Mouse (Mus musculus): Measurements from ENCODE around the gene Otx1. TPM values are rescaled to one million over a fixed set of nuclear protein-coding genes. Genes with fewer than 3 reads are reported as not detected.

The Otx1 gene
- polyA plus RNA-seq, 1 experiment: not detected

DNA sequence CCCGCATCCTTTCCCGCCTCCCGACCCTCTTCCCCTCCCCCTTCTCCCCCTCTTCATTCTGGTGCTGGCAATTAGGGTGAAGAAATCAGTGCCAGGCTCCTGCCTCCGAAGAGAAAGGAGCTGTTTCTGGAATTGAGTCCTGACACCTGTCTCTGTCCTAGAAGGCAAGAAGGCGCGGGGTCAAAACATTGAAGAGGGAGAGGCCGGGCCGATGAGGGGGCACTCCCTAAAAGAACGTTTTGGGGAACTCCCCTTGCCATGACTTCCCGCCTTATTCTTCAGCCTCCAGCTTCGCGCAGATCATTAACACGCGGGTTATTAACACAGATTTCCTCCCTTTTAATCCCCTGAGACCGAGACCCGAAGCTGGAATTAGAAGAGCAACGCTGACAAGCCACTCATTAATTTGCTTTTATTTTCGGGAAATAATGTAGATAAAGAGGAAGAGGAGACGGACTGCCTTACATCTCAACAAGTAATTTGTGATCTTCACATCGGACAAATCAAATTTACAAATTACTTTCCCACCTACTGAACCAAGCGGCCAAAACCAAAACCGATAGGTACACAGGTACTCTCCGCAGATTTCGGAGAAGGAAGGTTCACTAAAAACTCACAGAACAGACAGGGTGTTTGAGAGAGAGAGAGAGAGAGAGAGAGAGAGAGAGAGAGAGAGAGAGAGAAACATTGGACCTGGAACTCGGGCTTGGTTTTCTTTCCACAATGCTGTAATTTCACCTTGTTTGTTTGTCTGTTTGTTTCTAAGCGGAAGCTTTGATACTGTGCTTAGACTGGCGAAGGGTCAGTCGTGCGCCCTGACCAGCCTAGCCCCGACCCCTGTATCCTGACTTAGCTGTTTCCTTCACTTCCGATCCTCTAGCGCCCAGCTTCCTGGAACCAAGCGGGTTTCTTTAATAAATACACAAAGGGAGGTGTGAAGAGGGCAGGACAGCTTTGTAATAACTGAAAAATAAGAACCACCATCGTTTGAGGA lies 8.0 kb downstream of the Otx1 start:
- TF ChIP-seq GATA1 (IDR thresholded peaks at IDR 0.05; ENCODE audit: borderline replicate concordance, low read length) (no peak), FLI1 (IDR thresholded peaks at IDR 0.05; ENCODE audit: low read length) (no peak)
- H3K27me3 ChIP-seq (replicated peaks): peaks cover 83% of the 10 kb centered on the region
- H3K9me3 ChIP-seq: peaks cover 18% of the 10 kb centered on the region
- no peaks in the 10 kb centered on the region for H3K36me3 ChIP-seq (replicated peaks; ENCODE audit: low read length)
- no peak overlapping the region for H3K4me3 ChIP-seq (replicated peaks)
- peaks cover 57% of the 10 kb centered on the region for H3K4me1 ChIP-seq

DNA sequence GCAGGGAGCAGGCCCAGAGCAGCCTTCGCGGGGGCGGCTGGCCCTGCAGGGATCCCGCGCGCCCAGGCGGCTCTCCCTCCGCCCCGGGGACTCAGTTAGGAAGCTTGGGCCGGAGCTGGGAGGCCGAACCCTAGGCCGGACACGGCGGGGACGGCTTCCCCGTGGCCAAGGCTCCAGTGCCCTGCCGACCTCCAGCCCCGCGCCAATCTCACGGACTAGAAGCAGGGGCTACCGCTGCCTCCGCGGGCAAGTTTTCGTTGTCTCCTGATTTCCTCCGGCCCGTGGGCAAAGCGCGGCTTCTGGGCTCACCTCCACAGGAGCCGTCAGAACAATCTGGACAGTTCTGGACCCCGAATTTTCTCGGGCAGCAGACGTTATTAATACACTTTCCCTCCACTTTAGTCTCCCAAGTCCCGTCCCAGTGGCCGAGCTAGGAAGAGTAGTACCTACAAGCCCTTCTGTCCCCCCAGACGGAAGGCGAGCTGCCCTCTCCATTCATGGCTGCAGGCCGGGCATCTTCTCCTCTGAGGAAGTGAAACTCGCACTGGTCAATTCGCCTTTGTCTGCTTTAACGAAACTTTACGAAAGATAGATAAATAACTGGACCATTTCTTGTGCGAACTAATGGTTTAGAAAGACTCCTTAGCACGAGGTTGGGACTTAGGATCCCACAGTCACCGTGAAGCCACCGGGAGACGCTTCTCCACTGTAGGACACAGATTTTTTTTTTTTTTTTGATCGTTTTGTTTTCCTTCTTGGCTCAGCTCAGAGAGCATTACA lies 8.9 kb downstream of the Otx1 start:
- TF ChIP-seq GATA1 (IDR thresholded peaks at IDR 0.05; ENCODE audit: borderline replicate concordance, low read length) (no peak), FLI1 (IDR thresholded peaks at IDR 0.05; ENCODE audit: low read length) (no peak)
- H3K9me3 ChIP-seq: peaks cover 18% of the 10 kb centered on the region
- H3K36me3 ChIP-seq (replicated peaks; ENCODE audit: low read length): no peaks in the 10 kb centered on the region
- no peak overlapping the region for H3K4me3 ChIP-seq (replicated peaks)
- peaks cover 82% of the 10 kb centered on the region for H3K27me3 ChIP-seq (replicated peaks)
- peaks cover 51% of the 10 kb centered on the region for H3K4me1 ChIP-seq

DNA sequence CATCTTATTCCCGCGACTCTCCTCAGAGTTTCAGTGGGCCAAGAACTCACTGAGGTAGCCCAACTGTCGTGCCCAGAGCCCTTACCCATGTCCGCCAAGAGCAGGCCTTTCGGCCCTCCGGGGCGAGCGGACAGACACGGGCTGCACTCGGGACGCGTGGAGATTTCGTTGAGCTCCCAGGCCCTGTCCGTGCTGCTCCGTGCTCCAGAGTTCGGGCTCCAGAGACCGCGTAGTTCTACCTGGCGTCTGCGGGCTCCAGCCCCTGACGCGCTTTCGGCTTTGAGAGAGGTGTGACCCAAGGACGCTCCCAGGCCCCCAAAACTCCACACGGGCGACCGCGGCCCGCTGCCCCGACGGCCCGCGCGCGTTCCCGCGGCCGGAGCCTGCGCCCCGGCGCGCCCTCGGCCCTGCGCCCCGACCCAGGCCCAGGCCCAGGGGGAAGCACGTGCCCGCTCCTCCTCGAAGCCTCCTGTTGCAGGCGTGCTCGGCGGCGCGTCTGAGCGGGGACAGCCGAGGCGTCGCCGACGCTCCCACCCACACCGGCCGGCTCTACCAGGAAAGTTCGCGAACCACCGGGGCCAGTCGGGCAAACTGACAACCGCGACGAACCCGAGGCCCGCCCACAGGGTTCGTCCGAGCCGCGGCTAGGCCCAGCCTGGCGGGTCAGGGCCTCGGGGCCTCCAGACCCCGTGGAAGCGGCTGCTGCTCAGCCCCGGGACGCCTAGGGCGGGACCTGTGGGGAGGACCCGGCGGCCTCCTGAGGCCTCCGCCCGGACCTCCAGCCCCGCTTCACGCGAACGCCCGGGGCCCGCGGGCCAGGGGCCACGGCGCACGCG lies 9.7 kb downstream of the Otx1 start:
- peaks cover 79% of the 10 kb centered on the region for H3K27me3 ChIP-seq (replicated peaks)
- H3K9me3 ChIP-seq: peaks cover 18% of the 10 kb centered on the region
- H3K4me3 ChIP-seq (replicated peaks): no peak overlapping the region

DNA sequence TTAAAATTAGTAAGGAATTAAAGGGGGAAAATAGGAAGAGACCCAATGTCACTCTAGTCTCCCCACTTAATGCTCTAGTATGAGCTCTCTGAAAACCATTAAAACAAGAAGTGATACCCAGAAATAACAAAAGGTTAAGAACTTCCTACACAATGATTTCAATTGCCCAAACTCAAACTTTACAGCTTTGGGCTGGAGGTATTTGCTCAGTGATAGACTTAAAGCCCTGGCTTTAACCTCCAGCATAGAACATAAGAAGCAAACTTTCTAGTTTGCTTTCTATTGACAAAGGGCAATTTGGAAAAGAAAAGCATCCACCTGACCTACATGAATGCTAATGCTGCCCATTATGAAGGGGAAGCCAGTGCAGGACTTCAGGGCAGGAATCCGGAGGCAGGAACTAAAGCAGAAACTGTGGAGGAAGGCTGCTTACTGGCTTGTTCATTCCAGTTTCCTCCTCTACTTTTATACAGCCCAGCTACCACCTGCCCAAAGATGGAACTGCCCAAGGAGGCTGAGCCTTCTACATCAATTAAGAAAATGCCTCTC lies 14.2 kb downstream of the Otx1 start:
- Histone ChIP-seq H3K27me3 (replicated peaks) (peaks cover 51% of the 10 kb centered on the region), H3K4me1 (peaks cover 9% of the 10 kb centered on the region), H3K4me3 (replicated peaks) (no peak overlapping the region), H3K9me3 (peaks cover 10% of the 10 kb centered on the region), H3K36me3 (replicated peaks; ENCODE audit: low read length) (no peaks in the 10 kb centered on the region)
- no peak for TF ChIP-seq FLI1 (IDR thresholded peaks at IDR 0.05; ENCODE audit: low read length)
- no peak for TF ChIP-seq GATA1 (IDR thresholded peaks at IDR 0.05; ENCODE audit: borderline replicate concordance, low read length)

More for the DNA sequence above, 9.7 kb downstream of the Otx1 start:
- Histone ChIP-seq H3K36me3 (replicated peaks; ENCODE audit: low read length) (no peaks in the 10 kb centered on the region), H3K4me1 (peaks cover 46% of the 10 kb centered on the region)
- TF ChIP-seq FLI1 (IDR thresholded peaks at IDR 0.05; ENCODE audit: low read length) (no peak), GATA1 (IDR thresholded peaks at IDR 0.05; ENCODE audit: borderline replicate concordance, low read length) (no peak)

DNA sequence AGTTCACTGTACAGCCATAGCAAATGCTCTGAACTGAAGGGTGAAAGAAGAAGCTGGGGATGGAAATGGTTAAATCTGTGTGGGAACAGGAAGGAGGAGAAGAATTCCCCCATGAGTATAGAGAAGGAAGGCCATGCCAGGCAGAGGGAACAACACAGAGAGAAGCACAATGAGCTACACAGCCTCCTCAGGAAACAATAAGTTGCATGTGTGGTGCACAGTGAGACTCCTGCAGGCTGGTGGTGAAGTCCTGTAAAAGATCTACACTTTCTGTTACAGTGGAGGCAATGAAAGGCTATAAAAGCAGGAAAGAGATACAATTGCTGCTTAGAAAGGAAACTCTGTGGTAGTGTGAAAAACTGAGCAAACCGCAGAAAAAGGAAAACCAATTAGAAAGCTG lies 17.6 kb downstream of the Otx1 start:
- Histone ChIP-seq H3K9me3 (no peaks in the 10 kb centered on the region), H3K36me3 (replicated peaks; ENCODE audit: low read length) (no peaks in the 10 kb centered on the region), H3K4me1 (no peaks in the 10 kb centered on the region), H3K4me3 (replicated peaks) (no peak overlapping the region), H3K27me3 (replicated peaks) (peaks cover 37% of the 10 kb centered on the region)
- TF ChIP-seq FLI1 (IDR thresholded peaks at IDR 0.05; ENCODE audit: low read length) (no peak), GATA1 (IDR thresholded peaks at IDR 0.05; ENCODE audit: borderline replicate concordance, low read length) (no peak)

DNA sequence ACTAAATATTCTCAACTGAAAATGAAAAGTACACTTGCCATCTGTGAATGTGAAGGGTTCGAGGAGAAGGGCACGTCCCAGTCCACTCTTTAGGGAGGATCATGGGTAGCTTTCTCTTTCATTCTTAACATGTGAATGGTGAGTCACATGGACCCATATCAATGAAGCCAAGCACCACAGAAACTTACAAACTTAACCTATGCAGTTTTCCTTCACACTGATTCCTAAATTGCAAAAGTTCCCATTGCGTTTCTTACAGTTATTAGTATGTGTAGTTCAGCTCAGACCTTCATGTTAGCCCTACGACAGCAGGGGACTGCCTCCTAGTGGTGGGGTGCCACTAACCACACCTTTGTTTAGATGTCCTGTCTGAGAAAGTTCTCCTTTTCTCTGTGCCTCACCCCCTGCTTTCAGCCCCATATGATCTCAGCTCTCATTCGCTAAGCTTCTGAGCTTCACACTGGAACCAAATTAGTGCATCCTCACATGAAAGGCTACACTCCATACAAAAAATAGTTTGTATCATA lies 28.6 kb downstream of the Otx1 start:
- Histone ChIP-seq H3K4me3 (replicated peaks) (no peak overlapping the region), H3K36me3 (replicated peaks; ENCODE audit: low read length) (no peaks in the 10 kb centered on the region), H3K4me1 (no peaks in the 10 kb centered on the region), H3K27me3 (replicated peaks) (no peaks in the 10 kb centered on the region), H3K9me3 (peaks cover 8% of the 10 kb centered on the region; the same call in 1 of the 2 replicates)
- TF ChIP-seq FLI1 (IDR thresholded peaks at IDR 0.05; ENCODE audit: low read length): no peak
- TF ChIP-seq GATA1 (IDR thresholded peaks at IDR 0.05; ENCODE audit: borderline replicate concordance, low read length): no peak

DNA sequence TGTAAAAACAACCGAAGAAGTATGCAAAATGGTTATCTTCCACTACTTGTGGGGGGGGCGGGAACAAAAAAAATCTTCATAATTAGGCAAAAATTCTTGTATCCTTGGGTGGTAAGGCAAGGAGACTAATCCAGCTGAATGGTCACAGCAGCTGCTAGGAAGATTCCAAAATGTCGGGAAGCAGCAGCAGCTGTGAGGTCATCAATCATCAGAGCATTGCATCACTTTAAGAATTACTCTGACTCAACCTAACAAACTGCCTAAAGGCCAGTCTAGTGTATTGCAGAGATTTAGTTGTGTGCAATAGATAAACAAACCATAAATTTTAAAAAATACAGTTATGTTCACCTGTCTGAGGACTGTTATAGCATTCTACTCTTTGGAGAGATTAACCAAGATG lies 29.1 kb downstream of the Otx1 start:
- Histone ChIP-seq H3K36me3 (replicated peaks; ENCODE audit: low read length) (no peaks in the 10 kb centered on the region), H3K27me3 (replicated peaks) (no peaks in the 10 kb centered on the region), H3K9me3 (peaks cover 8% of the 10 kb centered on the region; the same call in 1 of the 2 replicates), H3K4me3 (replicated peaks) (no peak overlapping the region), H3K4me1 (no peaks in the 10 kb centered on the region)
- TF ChIP-seq FLI1 (IDR thresholded peaks at IDR 0.05; ENCODE audit: low read length): no peak
- no peak for TF ChIP-seq GATA1 (IDR thresholded peaks at IDR 0.05; ENCODE audit: borderline replicate concordance, low read length)

DNA sequence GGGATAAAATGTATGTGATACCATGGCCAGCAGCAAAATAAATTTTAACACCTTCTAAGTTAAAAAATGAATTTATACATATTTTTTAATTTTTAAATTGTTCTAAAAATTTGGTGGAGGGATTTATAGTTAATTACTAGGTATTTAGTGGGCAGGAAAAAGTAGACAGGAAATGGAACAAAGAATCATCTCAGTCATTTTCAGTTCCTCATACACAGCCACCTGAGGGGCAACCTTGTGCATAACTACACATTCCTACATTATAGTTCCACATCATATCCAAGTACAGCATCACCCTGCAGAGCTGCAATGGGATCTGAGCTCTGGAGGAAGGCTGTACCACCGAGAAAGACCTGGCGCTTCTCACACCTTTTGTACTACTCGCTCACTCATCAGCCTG lies 33.8 kb downstream of the Otx1 start:
- TF ChIP-seq GATA1 (IDR thresholded peaks at IDR 0.05; ENCODE audit: borderline replicate concordance, low read length) (no peak), FLI1 (IDR thresholded peaks at IDR 0.05; ENCODE audit: low read length) (no peak)
- Histone ChIP-seq H3K9me3 (no peaks in the 10 kb centered on the region), H3K27me3 (replicated peaks) (no peaks in the 10 kb centered on the region), H3K4me3 (replicated peaks) (no peak overlapping the region), H3K4me1 (no peaks in the 10 kb centered on the region), H3K36me3 (replicated peaks; ENCODE audit: low read length) (no peaks in the 10 kb centered on the region)

DNA sequence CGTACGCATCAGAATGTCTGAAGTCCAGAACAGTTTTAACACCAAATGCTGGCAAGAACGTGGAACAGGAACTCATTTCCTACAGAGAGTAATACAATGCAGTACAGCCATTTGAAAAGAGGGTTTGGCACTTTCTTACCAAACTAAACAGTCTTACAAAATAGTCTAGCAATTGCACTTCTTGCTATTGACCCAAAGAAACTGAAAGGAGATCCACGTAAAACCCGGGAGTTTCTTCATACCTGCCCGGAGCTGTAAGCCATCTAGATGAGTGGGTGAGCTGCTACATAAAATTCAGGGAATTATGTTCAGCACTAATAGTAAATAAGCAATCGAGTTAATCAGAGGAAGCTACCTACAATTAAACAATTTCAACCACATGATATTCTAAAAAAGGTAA lies 47.5 kb downstream of the Otx1 start:
- TF ChIP-seq FLI1 (IDR thresholded peaks at IDR 0.05; ENCODE audit: low read length): no peak
- TF ChIP-seq GATA1 (IDR thresholded peaks at IDR 0.05; ENCODE audit: borderline replicate concordance, low read length): no peak
- Histone ChIP-seq H3K9me3 (0 out of 2 replicates have a peak, but pooled peaks cover 1% of the 10 kb centered on the region), H3K36me3 (replicated peaks; ENCODE audit: low read length) (no peaks in the 10 kb centered on the region), H3K4me3 (replicated peaks) (no peak overlapping the region), H3K27me3 (replicated peaks) (no peaks in the 10 kb centered on the region), H3K4me1 (no peaks in the 10 kb centered on the region)
